11 mouse cellular contexts compared by ENCODE assay signal in genomic region chr4:151710522-151710921, GRCm38 (mm10).
DNase-seq lines count a peak whose midpoint lies in the region; ATAC-seq lines count a peak whose summit lies in the region.
"Had no signal": no experiment of that assay in that cellular context is flagged by ENCODE, and none has a peak within 500 bp of the region (broad histone marks: within the 10 kb centered on the region; RNA-seq: fewer than 3 reads in every experiment).

No protein-coding gene starts in this region.

- 29% methylated on average over 7 of the region's 7 CpGs for WGBS in forebrain, embryonic 13.5 days
- 36% methylated on average over 7 of the region's 7 CpGs for WGBS in forebrain, embryonic 14.5 days
- 17% methylated on average over 7 of the region's 7 CpGs for WGBS in kidney, embryonic 16.5 days
- 40% methylated on average over 7 of the region's 7 CpGs for WGBS in neural tube, embryonic 14.5 days

- no peak overlapping the region for H3K4me3 ChIP-seq in forebrain, embryonic 13.5 days
- H3K4me3 ChIP-seq in forebrain, embryonic 14.5 days (ENCODE audit: low read depth, low read length): no peak overlapping the region
- H3K4me3 ChIP-seq in kidney, embryonic 16.5 days (ENCODE audit: low read length): no peak overlapping the region
- H3K4me3 ChIP-seq in neural tube, embryonic 14.5 days (ENCODE audit: low read depth, low read length): no peak overlapping the region

- no peak overlapping the region for H3K4me2 ChIP-seq in forebrain, embryonic 13.5 days
- H3K4me2 ChIP-seq in forebrain, embryonic 14.5 days (ENCODE audit: low read length): no peak overlapping the region
- H3K4me2 ChIP-seq in kidney, embryonic 16.5 days (replicated peaks; ENCODE audit: low read depth, low read length): no peak overlapping the region
- no peak overlapping the region for H3K4me2 ChIP-seq in neural tube, embryonic 14.5 days (ENCODE audit: low read depth, low read length)

- peak overlapping the region; percentile 21; the same call in 1 of the 2 replicates for H3K9ac ChIP-seq in forebrain, embryonic 13.5 days
- no peak overlapping the region for H3K9ac ChIP-seq in forebrain, embryonic 14.5 days (ENCODE audit: low read length)
- H3K9ac ChIP-seq in kidney, embryonic 16.5 days (replicated peaks; ENCODE audit: low read length): no peak overlapping the region
- H3K9ac ChIP-seq in neural tube, embryonic 14.5 days (replicated peaks; ENCODE audit: low read depth, low read length): no peak overlapping the region
- H3K9ac ChIP-seq: forebrain, postnatal 0 days had no signal

- H3K4me1 ChIP-seq in forebrain, embryonic 13.5 days: peaks cover 19% of the 10 kb centered on the region
- H3K4me1 ChIP-seq in forebrain, embryonic 14.5 days (ENCODE audit: control insufficient read depth, insufficient read depth, low read length): no peaks in the 10 kb centered on the region
- no peaks in the 10 kb centered on the region for H3K4me1 ChIP-seq in kidney, embryonic 16.5 days (ENCODE audit: insufficient read depth, low read length)
- peaks cover 11% of the 10 kb centered on the region for H3K4me1 ChIP-seq in neural tube, embryonic 14.5 days (ENCODE audit: control insufficient read depth, insufficient read depth, low read length)

- no peaks in the 10 kb centered on the region for H3K27me3 ChIP-seq in forebrain, embryonic 13.5 days
- no peaks in the 10 kb centered on the region for H3K27me3 ChIP-seq in forebrain, embryonic 14.5 days (replicated peaks; ENCODE audit: control insufficient read depth, insufficient read depth, low read length)
- H3K27me3 ChIP-seq in kidney, embryonic 16.5 days (ENCODE audit: insufficient read depth, low read length): no peaks in the 10 kb centered on the region
- H3K27me3 ChIP-seq in neural tube, embryonic 14.5 days (ENCODE audit: control insufficient read depth, insufficient read depth, low read length): no peaks in the 10 kb centered on the region

- no peaks in the 10 kb centered on the region for H3K36me3 ChIP-seq in forebrain, embryonic 13.5 days (ENCODE audit: poor library complexity, severe bottlenecking)
- no peaks in the 10 kb centered on the region for H3K36me3 ChIP-seq in forebrain, embryonic 14.5 days (ENCODE audit: control insufficient read depth, insufficient read depth, low read length)
- H3K36me3 ChIP-seq in kidney, embryonic 16.5 days (ENCODE audit: insufficient read depth, low read length): no peaks in the 10 kb centered on the region
- no peaks in the 10 kb centered on the region for H3K36me3 ChIP-seq in neural tube, embryonic 14.5 days (ENCODE audit: control insufficient read depth, insufficient read depth, low read length)

- H3K27ac ChIP-seq in forebrain, embryonic 13.5 days: no peak overlapping the region
- H3K27ac ChIP-seq in forebrain, embryonic 14.5 days (ENCODE audit: low read depth, low read length): no peak overlapping the region
- no peak overlapping the region for H3K27ac ChIP-seq in kidney, embryonic 16.5 days (ENCODE audit: low read length)
- peak overlapping the region; percentile 35; the same call in 1 of the 2 replicates for H3K27ac ChIP-seq in neural tube, embryonic 14.5 days (ENCODE audit: low read depth, low read length)
- H3K27ac ChIP-seq: macrophage had no signal

- ATAC-seq in forebrain, embryonic 13.5 days: no peak
- no peak for ATAC-seq in forebrain, embryonic 14.5 days
- peak; percentile 64; the same call in 1 of the 2 replicates for ATAC-seq in kidney, embryonic 16.5 days (ENCODE audit: low FRiP score, low TSS enrichment)
- no peak for ATAC-seq in neural tube, embryonic 14.5 days (ENCODE audit: low read depth)
- ATAC-seq: activated CD4-positive, CD25-positive, alpha-beta regulatory T cell, adult 4 months; forebrain, postnatal 0 days had no signal

- DNase-seq in forebrain, embryonic 14.5 days (ENCODE audit: low spot score): no peak
- DNase-seq in kidney, adult 11 months: no peak
- DNase-seq in forelimb bud, embryonic 11.5 days (ENCODE audit: low read depth, low spot score): peak; percentile 2
- DNase-seq in natural killer cell, adult 2 months (ENCODE audit: low spot score in 2 of 2): no peak
- no peak for DNase-seq in gastrocnemius, adult 18-20 months (ENCODE audit: low spot score)
- DNase-seq: forebrain, postnatal 0 days had no signal

- H3K9me3 ChIP-seq in forebrain, embryonic 13.5 days (replicated peaks): no peaks in the 10 kb centered on the region
- H3K9me3 ChIP-seq in forebrain, embryonic 14.5 days (replicated peaks; ENCODE audit: control insufficient read depth, low read length): no peaks in the 10 kb centered on the region
- no peaks in the 10 kb centered on the region for H3K9me3 ChIP-seq in kidney, embryonic 16.5 days (ENCODE audit: low read length)
- no peaks in the 10 kb centered on the region for H3K9me3 ChIP-seq in neural tube, embryonic 14.5 days (ENCODE audit: control insufficient read depth, low read length)
